Mouse (Mus musculus) stomach, embryonic 16.5 days (tissue): ENCODE results near the gene Lemd1. TPM values are rescaled to one million over a fixed set of nuclear protein-coding genes. Genes with fewer than 3 reads are reported as not detected.

Source experiments
- ATAC-seq: fragments of 200-750 bp; cut with Nextera tagmentation; 2 replicates; pipeline ENCODE4 v1.8.0; 2017; ENCODE audit warnings: moderate number of reproducible peaks, moderate TSS enrichment; ENCODE audit not compliant: insufficient read depth, low FRiP score
- H3K27ac ChIP-seq: fragments of 300-500 bp; sonication (generic); 2 replicates; pipeline ENCODE4 v1.5.1; 2014; ENCODE audit warnings: low read length
- H3K27me3 ChIP-seq: fragments of 300-500 bp; sonication (generic); 2 replicates; pipeline ENCODE4 v1.6.1; 2014; ENCODE audit warnings: low read length, control low read depth, mixed read lengths; ENCODE audit not compliant: control insufficient read depth, insufficient read depth
- H3K36me3 ChIP-seq: fragments of 300-500 bp; sonication (generic); 2 replicates; pipeline ENCODE4 v1.6.1; 2014; ENCODE audit warnings: low read length; ENCODE audit not compliant: control insufficient read depth, insufficient read depth
- H3K4me1 ChIP-seq: fragments of 300-500 bp; sonication (generic); 2 replicates; pipeline ENCODE4 v1.6.1; 2014; ENCODE audit warnings: low read length, control low read depth, mixed read lengths; ENCODE audit not compliant: control insufficient read depth, insufficient read depth
- H3K4me2 ChIP-seq: fragments of 300-500 bp; sonication (generic); 2 replicates; pipeline ENCODE4 v1.6.1; 2014; ENCODE audit warnings: low read depth, low read length, mixed read lengths
- H3K4me3 ChIP-seq: fragments of 300-500 bp; sonication (generic); replicated peaks from 2 replicates; pipeline ENCODE4 v1.5.1; 2014; ENCODE audit warnings: mild to moderate bottlenecking, low read length
- H3K9ac ChIP-seq: fragments of 300-500 bp; sonication (generic); 2 replicates; pipeline ENCODE4 v1.6.1; 2014; ENCODE audit warnings: low read length
- H3K9me3 ChIP-seq: fragments of 300-500 bp; sonication (generic); replicated peaks from 2 replicates; pipeline ENCODE4 v1.6.1; 2016; ENCODE audit warnings: low read length, control low read depth; ENCODE audit not compliant: control insufficient read depth
- WGBS: fragments of 180-500 bp; shearing (Covaris S2); extraction: QIAGEN DNeasy Blood & Tissue Kit; methylation state at CpG from one replicate; pipeline ENCODE4 v1.1.7; 2014; 5-methylcytosine and 5-hydroxymethylcytosine counted together
- polyA plus RNA-seq: library from polyadenylated mRNA; unstranded; fragments of >200 nt; fragmentation: Nextera tagmentation; extraction: Ambion mirVana; gene quantifications from 2 replicates; pipeline ENCODE4 v1.2.1, GENCODE M21; 2015

Lemd1 gene
- 0.49 and 0.61 TPM in 2 replicates for polyA plus RNA-seq

DNA sequence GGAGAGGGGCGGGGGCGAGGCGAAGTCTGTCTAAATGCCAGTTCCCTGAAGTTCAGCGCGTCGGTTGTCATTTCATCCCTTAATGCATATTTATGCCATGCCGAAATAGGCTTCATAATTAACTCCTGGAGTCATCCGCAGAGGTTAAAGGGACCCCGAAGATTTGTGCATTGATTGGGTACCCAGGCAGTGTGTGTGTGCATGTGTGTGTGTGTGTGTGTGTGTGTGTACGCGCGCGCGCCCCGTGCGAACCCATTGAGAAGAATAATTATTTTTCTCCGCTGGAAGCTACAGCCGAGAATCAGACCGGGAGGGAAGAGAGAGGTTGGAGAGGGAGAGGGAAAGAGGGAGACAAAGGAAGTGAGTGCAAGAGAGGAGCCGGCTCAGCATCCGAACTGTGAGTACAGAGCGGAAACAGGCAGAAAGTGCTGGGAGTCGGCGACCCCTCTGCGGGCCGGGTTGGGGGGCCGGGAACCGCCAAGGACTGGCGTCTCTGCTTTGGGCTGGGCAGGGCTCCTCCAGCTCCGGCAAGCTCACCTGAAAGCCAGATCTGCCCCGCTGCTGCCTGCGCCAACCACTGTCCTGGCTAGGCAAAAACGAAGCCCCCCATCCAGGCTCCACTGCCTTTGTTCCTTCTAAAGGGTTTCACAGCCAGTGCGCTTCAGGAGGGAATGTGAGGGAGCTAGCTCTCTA lies at the start of gene Lemd1, which contains the start of gene AC124108.1:
Lemd1 (plus strand) TSS at position 339 of the 693 bp plus-strand sequence.
AC124108.1 (plus strand) TSS at position 365 of the 693 bp plus-strand sequence.
- Histone ChIP-seq H3K27ac (no peak within 1 kb of the TSS), H3K9me3 (no peaks in the 10 kb centered on the region), H3K4me2 (peak within 1 kb of the TSS; percentile 87), H3K9ac (peak within 1 kb of the TSS; percentile 55), H3K27me3 (peaks cover 70% of the 10 kb centered on the region), H3K4me1 (peaks cover 11% of the 10 kb centered on the region), H3K36me3 (no peaks in the 10 kb centered on the region), H3K4me3 (peak within 1 kb of the TSS; percentile 60)
- WGBS, result under 1% methylated on average over 34 of the region's 34 CpGs
- ATAC-seq, result no peak

DNA sequence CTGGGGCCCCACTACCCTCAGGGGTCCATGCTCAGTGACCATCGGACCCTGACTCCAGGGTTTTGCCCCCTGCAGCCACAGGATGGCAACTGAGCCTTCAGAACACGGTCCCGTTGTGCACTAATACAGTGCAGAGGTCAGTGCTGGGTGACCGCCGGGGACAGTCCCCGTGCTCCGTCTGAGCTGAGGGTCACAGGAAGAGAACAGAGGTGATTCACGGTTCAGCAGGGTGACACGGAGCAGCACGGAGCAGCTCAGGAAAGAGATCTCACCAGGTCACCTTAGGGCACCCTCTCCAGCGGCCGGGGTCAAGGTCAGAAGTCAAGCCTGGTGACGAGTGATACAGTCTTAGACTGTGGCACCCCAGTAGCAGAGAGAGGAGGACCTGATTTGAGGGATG lies 49.5 kb upstream of the Lemd1 start:
- WGBS, result 62% methylated on average over 13 of the region's 13 CpGs
- H3K4me2 ChIP-seq, result no peak overlapping the region
- no peak overlapping the region for H3K9ac ChIP-seq
- no peak overlapping the region for H3K4me3 ChIP-seq
- ATAC-seq, result no peak
- H3K9me3 ChIP-seq, result no peaks in the 10 kb centered on the region
- H3K36me3 ChIP-seq, result no peaks in the 10 kb centered on the region
- no peak overlapping the region for H3K27ac ChIP-seq
- H3K4me1 ChIP-seq, result peaks cover 5% of the 10 kb centered on the region; the same call in 1 of the 2 replicates
- H3K27me3 ChIP-seq, result no peaks in the 10 kb centered on the region

DNA sequence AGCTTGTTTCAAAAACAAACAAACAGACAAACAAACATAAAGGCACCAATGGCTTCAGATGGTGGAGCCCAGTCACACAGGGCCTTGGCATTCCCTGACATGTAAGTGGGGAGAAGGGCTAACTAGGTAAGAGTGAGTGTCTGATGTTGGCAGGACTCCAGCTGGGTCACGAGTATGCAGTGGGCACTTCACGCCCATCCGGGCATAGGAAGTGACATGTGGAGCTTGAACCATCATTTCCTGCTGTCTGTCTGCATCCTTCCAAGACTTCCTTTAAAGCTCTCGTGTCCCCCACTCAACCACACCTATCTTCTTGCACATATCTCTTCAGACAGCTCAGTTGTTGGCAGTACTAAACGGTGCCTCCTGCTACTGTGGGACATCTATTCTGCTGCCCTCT lies 48.2 kb upstream of the Lemd1 start:
- no peak for ATAC-seq
- no peaks in the 10 kb centered on the region for H3K27me3 ChIP-seq
- no peak overlapping the region for H3K4me3 ChIP-seq
- no peak overlapping the region for H3K27ac ChIP-seq
- no peak overlapping the region for H3K4me2 ChIP-seq
- H3K36me3 ChIP-seq, result no peaks in the 10 kb centered on the region
- H3K9ac ChIP-seq, result no peak overlapping the region
- H3K9me3 ChIP-seq, result no peaks in the 10 kb centered on the region
- 58% methylated on average over 5 of the region's 5 CpGs for WGBS
- H3K4me1 ChIP-seq, result peaks cover 5% of the 10 kb centered on the region; the same call in 1 of the 2 replicates

DNA sequence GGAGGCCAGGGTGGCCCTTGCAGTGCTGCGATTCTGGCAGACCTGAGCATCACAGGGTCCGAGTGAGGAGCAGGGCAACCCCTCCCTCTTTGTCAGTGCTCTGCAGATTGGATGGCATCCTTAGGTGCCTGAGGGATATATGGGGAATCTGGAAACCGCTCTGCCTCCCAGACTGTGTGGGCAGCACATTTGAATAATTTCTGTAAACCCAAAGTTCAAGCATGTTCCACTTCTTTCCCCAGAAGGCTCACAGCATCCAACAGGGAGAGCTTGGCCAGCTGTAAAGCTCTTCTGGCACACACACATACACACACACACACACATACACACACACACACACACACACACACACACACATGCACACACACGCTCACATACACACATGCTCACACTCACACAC lies 47.5 kb upstream of the Lemd1 start:
- no peaks in the 10 kb centered on the region for H3K9me3 ChIP-seq
- no peak for ATAC-seq
- no peaks in the 10 kb centered on the region for H3K36me3 ChIP-seq
- H3K4me1 ChIP-seq, result peaks cover 2% of the 10 kb centered on the region; the same call in 1 of the 2 replicates
- no peak overlapping the region for H3K27ac ChIP-seq
- no peak overlapping the region for H3K4me2 ChIP-seq
- 56% methylated on average over 4 of the region's 4 CpGs for WGBS
- H3K4me3 ChIP-seq, result no peak overlapping the region
- H3K9ac ChIP-seq, result no peak overlapping the region
- H3K27me3 ChIP-seq, result no peaks in the 10 kb centered on the region

DNA sequence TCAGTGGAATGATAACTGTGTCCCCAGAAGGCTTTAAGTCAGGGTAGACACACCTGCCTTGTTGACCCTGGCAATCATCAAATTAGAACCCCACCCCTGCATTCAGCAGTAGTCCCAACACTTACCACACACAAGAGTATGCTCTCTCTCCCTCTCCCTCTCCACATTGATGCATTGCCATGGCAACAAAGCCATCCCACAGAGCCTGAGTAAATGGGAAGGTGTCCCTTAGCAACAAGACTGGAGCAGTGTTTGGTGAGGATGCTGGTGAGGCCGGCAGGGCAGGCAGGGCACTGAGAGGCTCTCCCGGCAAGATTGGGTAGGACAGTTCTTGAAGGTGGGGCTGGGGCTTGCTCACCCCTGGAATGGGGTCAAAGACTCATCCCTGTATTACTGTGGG lies 47.0 kb upstream of the Lemd1 start:
- ATAC-seq, result no peak
- Histone ChIP-seq H3K4me1 (no peaks in the 10 kb centered on the region), H3K4me3 (no peak overlapping the region), H3K27ac (no peak overlapping the region), H3K27me3 (no peaks in the 10 kb centered on the region), H3K9me3 (no peaks in the 10 kb centered on the region), H3K9ac (no peak overlapping the region), H3K36me3 (no peaks in the 10 kb centered on the region), H3K4me2 (no peak overlapping the region)
- WGBS, result 37% methylated on average over 2 of the region's 2 CpGs

DNA sequence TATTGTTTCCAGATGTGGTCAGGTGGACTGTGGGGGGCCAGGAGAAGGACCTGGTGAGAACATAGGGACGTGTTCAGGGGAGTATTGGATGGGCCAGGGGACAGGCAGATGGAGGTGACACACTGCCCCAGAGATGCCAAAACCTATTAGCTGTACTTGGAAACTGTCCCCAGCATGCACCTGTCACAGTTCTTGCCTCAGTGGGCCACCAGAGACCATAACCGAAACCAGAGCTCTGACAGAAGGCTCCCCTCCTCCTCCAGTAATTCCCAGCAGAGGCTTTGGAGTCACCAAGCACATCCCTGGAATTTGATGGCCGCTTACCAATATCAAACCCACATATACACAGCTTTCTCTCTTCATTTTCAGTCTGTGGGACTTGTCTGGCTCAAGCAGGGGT lies 46.4 kb upstream of the Lemd1 start:
- Histone ChIP-seq H3K9me3 (no peaks in the 10 kb centered on the region), H3K9ac (no peak overlapping the region), H3K4me2 (no peak overlapping the region), H3K4me3 (no peak overlapping the region), H3K27me3 (no peaks in the 10 kb centered on the region), H3K36me3 (no peaks in the 10 kb centered on the region), H3K4me1 (no peaks in the 10 kb centered on the region), H3K27ac (no peak overlapping the region)
- ATAC-seq, result no peak
- WGBS, result 75% methylated on average over 3 of the region's 3 CpGs

DNA sequence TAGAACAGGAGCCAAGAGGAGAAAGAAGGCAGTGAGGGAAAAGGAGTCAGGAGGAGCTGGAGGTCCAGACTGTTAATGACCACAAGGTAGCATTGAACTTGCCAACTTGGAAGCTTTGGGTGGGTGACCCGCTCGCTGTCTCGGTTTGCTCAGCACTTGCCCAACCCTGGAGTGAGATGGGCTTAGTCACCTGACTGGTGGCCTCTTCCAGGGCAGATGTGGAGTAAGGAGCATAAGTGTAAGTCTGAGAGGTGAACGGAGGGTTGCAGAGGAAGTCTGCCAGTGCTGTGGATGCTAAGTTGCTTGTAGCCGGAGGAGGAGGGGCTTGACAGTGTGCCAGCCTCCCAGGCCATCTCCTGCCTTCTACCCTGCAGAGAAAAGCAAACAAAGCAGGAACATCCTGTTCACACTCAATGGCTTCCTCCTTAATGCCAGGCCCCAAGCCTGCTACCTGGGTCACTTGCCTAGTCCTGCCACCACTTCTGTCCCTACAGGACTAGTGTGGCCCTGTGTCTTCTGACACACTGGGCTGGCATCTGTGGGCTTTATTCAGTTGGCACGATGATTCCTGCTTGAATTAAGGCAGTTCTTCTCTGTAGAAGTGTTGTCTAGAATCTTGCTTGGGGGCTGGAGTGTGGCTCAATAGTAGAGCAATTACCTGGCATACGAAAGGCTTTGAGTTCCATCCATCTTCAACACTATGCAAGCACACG lies 45.1 kb upstream of the Lemd1 start:
- no peaks in the 10 kb centered on the region for H3K9me3 ChIP-seq
- no peak overlapping the region for H3K4me3 ChIP-seq
- no peak overlapping the region for H3K9ac ChIP-seq
- H3K36me3 ChIP-seq, result no peaks in the 10 kb centered on the region
- 82% methylated on average over 8 of the region's 8 CpGs for WGBS
- no peak overlapping the region for H3K4me2 ChIP-seq
- no peaks in the 10 kb centered on the region for H3K27me3 ChIP-seq
- no peak overlapping the region for H3K27ac ChIP-seq
- ATAC-seq, result no peak
- H3K4me1 ChIP-seq, result no peaks in the 10 kb centered on the region

DNA sequence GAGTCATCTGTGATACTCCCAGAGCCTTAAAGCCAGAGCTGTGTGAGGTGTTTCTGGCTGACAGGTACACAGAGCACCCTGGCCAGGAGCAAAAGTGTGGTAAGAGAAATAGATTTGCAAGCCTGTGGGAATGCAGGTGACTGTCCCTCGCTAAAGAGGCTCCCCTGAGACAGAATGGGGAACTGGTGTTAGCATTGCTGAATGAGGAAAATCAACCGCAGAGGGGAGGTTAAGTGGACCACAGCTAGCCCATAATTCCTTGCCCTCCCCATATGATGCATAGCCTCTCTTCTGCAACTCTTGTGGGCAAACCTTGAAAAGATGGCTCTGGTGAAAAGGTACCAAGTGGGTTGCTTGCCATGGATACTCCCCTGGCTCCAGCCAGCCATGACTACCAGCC lies 41.8 kb upstream of the Lemd1 start:
- H3K36me3 ChIP-seq, result no peaks in the 10 kb centered on the region
- no peak for ATAC-seq

DNA sequence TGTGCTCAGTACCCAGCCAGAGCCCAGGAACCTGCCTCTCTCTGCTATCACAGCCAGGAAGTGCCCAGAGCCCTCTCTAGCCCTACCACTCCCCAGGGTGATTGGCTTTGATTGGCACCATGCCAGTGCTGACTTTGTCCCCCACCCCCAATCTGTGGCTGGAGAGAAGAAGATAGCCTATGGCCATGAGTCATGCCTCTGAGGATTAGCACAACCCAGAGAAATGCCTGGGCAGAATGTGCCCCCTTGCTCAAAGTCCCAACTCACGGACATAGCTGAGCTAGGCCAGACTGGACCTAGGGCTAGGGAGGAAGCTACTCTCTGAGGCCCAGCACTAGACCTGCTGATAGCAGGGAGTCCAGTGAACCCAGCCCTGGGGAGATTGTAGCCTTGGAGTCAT lies 41.1 kb upstream of the Lemd1 start:
- Histone ChIP-seq H3K9me3 (no peaks in the 10 kb centered on the region), H3K4me3 (no peak overlapping the region), H3K4me2 (no peak overlapping the region), H3K27ac (peak overlapping the region; percentile 8; the same call in 1 of the 2 replicates), H3K4me1 (no peaks in the 10 kb centered on the region), H3K27me3 (no peaks in the 10 kb centered on the region), H3K9ac (no peak overlapping the region), H3K36me3 (no peaks in the 10 kb centered on the region)
- 43% methylated on average over 1 of the region's 1 CpGs for WGBS
- ATAC-seq, result peak; percentile 74; the same call in 1 of the 2 replicates

More for the DNA sequence above, 41.8 kb upstream of the Lemd1 start:
- no peak overlapping the region for H3K27ac ChIP-seq
- no peaks in the 10 kb centered on the region for H3K27me3 ChIP-seq
- 58% methylated on average over 2 of the region's 2 CpGs for WGBS
- H3K9me3 ChIP-seq, result no peaks in the 10 kb centered on the region
- no peak overlapping the region for H3K4me3 ChIP-seq
- no peaks in the 10 kb centered on the region for H3K4me1 ChIP-seq
- no peak overlapping the region for H3K4me2 ChIP-seq
- no peak overlapping the region for H3K9ac ChIP-seq
